Mouse (Mus musculus) layer of hippocampus, adult 11-12 months (tissue): Measurements from ENCODE around the gene Tmem181a.
"Not testable (repeated sequence)": the region's sequence is repeated elsewhere in the genome, so short reads cannot be mapped to it uniquely, and the experiment has no call there.

ENCODE experiments used
- DNase-seq: peaks from one replicate; pipeline ENCODE4 v3.0.0; 2022; ENCODE audit warnings: low spot score

Gene Tmem181a

GRCm38 (mm10) chr17:6305656-6306270, 49.1 kb downstream of the Tmem181a start:
- DNase-seq: not testable (repeated sequence)

- DNase-seq: not testable (repeated sequence)
These were observed 49.8 kb downstream of the Tmem181a start for GRCm38 (mm10) chr17:6306503-6306902.

GRCm38 (mm10) chr17:6311716-6312115, 55.1 kb downstream of the Tmem181a start:
- DNase-seq: not testable (repeated sequence)

GRCm38 (mm10) chr17:6312755-6313154, 56.1 kb downstream of the Tmem181a start:
- not testable (repeated sequence) for DNase-seq

- DNase-seq: not testable (repeated sequence)
These were observed 57.8 kb downstream of the Tmem181a start for GRCm38 (mm10) chr17:6314493-6314892.

- not testable (repeated sequence) for DNase-seq
These were observed 59.0 kb downstream of the Tmem181a start for GRCm38 (mm10) chr17:6315706-6316105.

- DNase-seq: peak; percentile 51
These were observed 59.9 kb downstream of the Tmem181a start for GRCm38 (mm10) chr17:6316379-6317126.

- peak; percentile 94 for DNase-seq
These were observed 60.8 kb downstream of the Tmem181a start, which contains the start of gene Dynlt1a for GRCm38 (mm10) chr17:6317339-6317985. TSS of gene Dynlt1a (minus strand) at chr17:6317500.

- not testable (repeated sequence) for DNase-seq
These were observed 64.6 kb downstream of the Tmem181a start for GRCm38 (mm10) chr17:6321081-6321777.

GRCm38 (mm10) chr17:6321778-6322101, 65.1 kb downstream of the Tmem181a start:
- not testable (repeated sequence) for DNase-seq

GRCm38 (mm10) chr17:6325021-6325420, 68.4 kb downstream of the Tmem181a start:
- not testable (repeated sequence) for DNase-seq

- DNase-seq: not testable (repeated sequence)
These were observed 68.9 kb downstream of the Tmem181a start for GRCm38 (mm10) chr17:6325543-6325942.

- not testable (repeated sequence) for DNase-seq
These were observed 70.9 kb downstream of the Tmem181a start for GRCm38 (mm10) chr17:6327554-6327953.

- not testable (repeated sequence) for DNase-seq
These were observed 72.3 kb downstream of the Tmem181a start for GRCm38 (mm10) chr17:6328997-6329396.

- DNase-seq: not testable (repeated sequence)
These were observed 86.1 kb downstream of the Tmem181a start for GRCm38 (mm10) chr17:6342606-6343294.

- peak; percentile 2 for DNase-seq
These were observed 98.6 kb downstream of the Tmem181a start for GRCm38 (mm10) chr17:6355256-6355655.
